Mouse (Mus musculus): ENCODE measurements around the gene Sdhd. TPM values are rescaled to one million over a fixed set of nuclear protein-coding genes. Genes with fewer than 3 reads are reported as not detected.

Sdhd gene
- polyA plus RNA-seq, 1 experiment from 2014 or later, result 568 TPM

DNA sequence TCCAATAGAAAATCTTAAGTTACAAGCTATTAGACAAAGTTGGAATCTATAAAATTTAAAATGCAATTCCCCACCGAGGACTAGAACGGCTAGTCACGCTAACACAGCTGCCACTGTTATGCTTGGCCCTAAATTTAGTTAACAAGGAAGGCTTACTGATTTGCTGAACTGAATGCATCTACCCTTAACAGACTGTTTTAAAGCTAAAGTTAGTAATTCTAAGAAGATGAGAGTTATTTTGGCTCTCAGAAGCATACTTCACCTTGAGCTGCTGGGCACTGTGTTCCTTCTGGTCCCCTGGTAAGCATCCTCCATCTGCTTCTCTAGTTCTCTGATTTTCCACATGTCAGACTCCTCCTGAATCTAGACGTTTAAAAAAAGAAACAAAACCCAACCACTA is 8.5 kb upstream of the Sdhd start:
- H3K4me1 ChIP-seq, result peaks cover 10% of the 10 kb centered on the region
- 88% methylated on average over 4 of the region's 4 CpGs for WGBS
- ATAC-seq (ENCODE audit: extremely low read depth, insufficient number of reproducible peaks, low FRiP score, low TSS enrichment), result no peak
- no peak overlapping the region for H3K4me2 ChIP-seq
- H3K9ac ChIP-seq, result no peak overlapping the region
- no peak overlapping the region for H3K27ac ChIP-seq (replicated peaks)
- no peaks in the 10 kb centered on the region for H3K9me3 ChIP-seq
- no peaks in the 10 kb centered on the region for H3K27me3 ChIP-seq (replicated peaks)
- H3K36me3 ChIP-seq, result peaks cover 81% of the 10 kb centered on the region
- H3K4me3 ChIP-seq, result no peak overlapping the region

DNA sequence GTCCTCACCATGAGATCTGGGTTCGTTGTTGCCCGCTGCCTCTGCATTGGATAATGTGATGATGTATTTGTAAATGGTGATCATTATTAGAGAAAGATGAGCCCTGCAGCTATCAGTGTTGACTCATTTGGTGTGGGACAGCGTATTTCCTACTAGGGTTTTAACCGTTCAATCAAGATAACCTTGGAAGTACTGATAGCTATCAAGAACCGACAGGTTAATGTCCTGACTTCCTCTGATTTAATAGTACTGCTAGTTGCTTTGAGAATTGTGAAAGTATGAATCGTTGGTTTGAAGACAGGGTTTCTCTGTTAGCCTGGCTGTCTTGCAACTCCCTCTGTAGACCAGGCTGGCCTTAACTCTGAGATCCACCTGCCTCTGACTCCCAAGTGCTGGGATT is 726 bp upstream of the Sdhd start:
- H3K9me3 ChIP-seq, result no peaks in the 10 kb centered on the region
- peaks cover 61% of the 10 kb centered on the region for H3K36me3 ChIP-seq

DNA sequence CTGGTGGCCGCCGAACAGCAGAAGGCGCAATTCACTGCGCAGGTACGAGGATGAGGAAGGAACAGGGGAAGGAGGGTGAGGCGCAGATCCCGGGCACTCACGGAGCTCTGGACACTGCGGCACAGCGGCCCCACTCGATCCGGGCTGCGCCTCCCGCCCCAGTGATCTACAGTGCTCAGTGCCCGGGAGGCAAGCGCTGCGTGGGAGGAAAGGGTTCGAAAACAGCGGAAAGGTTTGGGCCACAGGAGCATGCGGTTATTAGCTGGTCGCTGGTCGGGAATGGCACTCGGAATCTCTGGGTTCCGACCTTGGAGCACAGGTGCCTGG is 349 bp upstream of the Sdhd start:
- peak; percentile 81 for ATAC-seq (ENCODE audit: extremely low read depth, insufficient number of reproducible peaks, low FRiP score, low TSS enrichment)
- H3K4me3 ChIP-seq, result peak overlapping the region; percentile 93
- 0% methylated on average over 24 of the region's 24 CpGs for WGBS
- peak overlapping the region; percentile 95 for H3K9ac ChIP-seq
- H3K4me1 ChIP-seq, result peaks cover 36% of the 10 kb centered on the region
- H3K27me3 ChIP-seq (replicated peaks), result no peaks in the 10 kb centered on the region
- peak overlapping the region; percentile 92 for H3K4me2 ChIP-seq
- H3K27ac ChIP-seq (replicated peaks), result peak overlapping the region; percentile 92
- peaks cover 62% of the 10 kb centered on the region for H3K36me3 ChIP-seq
- no peaks in the 10 kb centered on the region for H3K9me3 ChIP-seq

More for the DNA sequence above, 726 bp upstream of the Sdhd start:
- H3K9ac ChIP-seq, result peak overlapping the region; percentile 95
- peak overlapping the region; percentile 92 for H3K4me2 ChIP-seq
- no peaks in the 10 kb centered on the region for H3K27me3 ChIP-seq (replicated peaks)
- peak overlapping the region; percentile 92 for H3K27ac ChIP-seq (replicated peaks)
- peak overlapping the region; percentile 93 for H3K4me3 ChIP-seq
- ATAC-seq (ENCODE audit: extremely low read depth, insufficient number of reproducible peaks, low FRiP score, low TSS enrichment), result no peak
- peaks cover 36% of the 10 kb centered on the region for H3K4me1 ChIP-seq
- 0% methylated on average over 6 of the region's 6 CpGs for WGBS

DNA sequence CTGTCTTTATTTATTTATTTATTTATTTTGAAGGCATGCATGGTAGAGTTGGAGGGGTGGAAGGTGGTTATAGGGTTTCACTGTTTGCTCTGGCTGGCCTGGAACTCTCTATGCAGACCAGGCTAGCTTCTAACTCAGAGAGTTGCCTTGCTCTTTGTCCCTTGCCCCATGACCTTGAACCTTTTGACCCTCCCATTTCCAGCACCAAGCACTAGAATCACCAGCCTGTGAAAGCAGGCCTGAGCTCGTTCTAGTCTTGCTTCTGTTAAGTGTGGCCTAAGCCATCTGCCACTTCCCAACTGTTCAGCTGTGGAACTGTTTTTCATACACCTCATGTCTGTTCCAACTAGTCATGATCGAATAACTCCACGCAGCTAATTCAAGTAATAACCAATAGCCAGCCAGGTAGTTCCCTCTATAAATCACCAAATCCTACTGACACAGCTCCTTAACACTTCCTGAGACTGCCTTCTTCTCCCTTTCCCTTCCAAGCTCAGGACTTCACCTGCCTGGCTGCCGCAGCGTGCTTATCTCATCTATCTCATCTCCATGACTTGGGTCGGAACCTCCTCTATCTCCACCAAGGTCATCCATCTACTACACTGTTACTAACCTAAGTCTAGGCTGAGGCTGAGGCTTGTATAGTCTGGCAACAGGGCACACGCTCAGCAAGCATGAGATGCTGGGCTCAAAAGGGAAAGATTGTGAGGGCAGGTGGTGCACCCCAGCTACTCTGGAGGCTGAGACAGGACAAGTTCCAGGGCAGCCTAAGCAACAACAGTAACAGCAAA is 1.4 kb downstream of the Sdhd start:
- Histone ChIP-seq H3K4me2 (peak overlapping the region; percentile 92), H3K27ac (replicated peaks) (peak overlapping the region; percentile 21), H3K9me3 (no peaks in the 10 kb centered on the region), H3K4me3 (peak overlapping the region; percentile 93), H3K4me1 (peaks cover 36% of the 10 kb centered on the region), H3K27me3 (replicated peaks) (no peaks in the 10 kb centered on the region), H3K9ac (peak overlapping the region; percentile 95), H3K36me3 (peaks cover 62% of the 10 kb centered on the region)
- no peak for ATAC-seq (ENCODE audit: extremely low read depth, insufficient number of reproducible peaks, low FRiP score, low TSS enrichment)
- 66% methylated on average over 7 of the region's 7 CpGs for WGBS

DNA sequence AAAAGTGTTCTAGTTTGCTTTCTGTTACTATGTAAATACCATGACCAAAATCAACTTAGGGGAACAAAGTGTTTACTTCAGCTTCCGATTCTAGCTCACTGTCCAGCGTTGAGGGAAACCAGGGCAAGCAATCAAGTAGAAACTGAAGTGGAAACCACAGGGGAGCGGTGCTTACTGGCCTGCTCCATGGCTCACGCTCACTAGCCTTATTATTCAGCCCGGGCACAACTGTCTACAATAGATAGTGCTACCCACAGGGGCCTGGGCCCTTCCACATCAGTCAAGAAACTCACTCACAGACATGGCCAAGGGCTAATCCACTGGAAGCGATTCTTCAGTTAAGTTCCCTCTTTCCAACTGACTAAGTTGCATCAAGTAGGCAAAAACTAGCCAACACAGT is 2.1 kb downstream of the Sdhd start:
- Histone ChIP-seq H3K9me3 (no peaks in the 10 kb centered on the region), H3K4me2 (peak overlapping the region; percentile 92), H3K4me3 (peak overlapping the region; percentile 93), H3K27me3 (replicated peaks) (no peaks in the 10 kb centered on the region), H3K4me1 (peaks cover 36% of the 10 kb centered on the region), H3K27ac (replicated peaks) (peak overlapping the region; percentile 13), H3K9ac (peak overlapping the region; percentile 61; the same call in 1 of the 2 replicates), H3K36me3 (peaks cover 63% of the 10 kb centered on the region)
- no peak for ATAC-seq (ENCODE audit: extremely low read depth, insufficient number of reproducible peaks, low FRiP score, low TSS enrichment)
- 55% methylated on average over 6 of the region's 6 CpGs for whole genome bisulfite sequencing

DNA sequence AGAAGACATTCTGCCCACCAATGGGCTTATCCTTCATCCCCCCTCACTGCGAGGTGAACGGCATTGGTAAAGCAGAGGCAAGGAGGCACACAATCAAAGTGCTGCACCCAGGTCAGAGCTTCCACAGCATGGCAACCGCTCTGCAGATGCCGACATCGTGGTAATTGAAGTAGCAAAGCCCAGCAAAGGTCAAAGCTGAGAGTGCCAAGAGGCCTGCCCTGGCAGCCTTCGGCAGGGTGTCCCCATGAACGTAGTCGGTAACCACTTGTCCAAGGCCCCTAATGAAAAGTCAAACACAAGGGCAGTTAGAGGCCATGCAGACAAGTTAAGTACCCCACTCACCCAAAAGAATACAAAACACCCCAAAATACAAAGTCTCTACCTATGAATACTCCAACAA is 6.6 kb downstream of the Sdhd start:
- Histone ChIP-seq H3K4me2 (no peak overlapping the region), H3K9ac (no peak overlapping the region), H3K27ac (replicated peaks) (no peak overlapping the region), H3K36me3 (peaks cover 67% of the 10 kb centered on the region), H3K4me3 (no peak overlapping the region), H3K4me1 (peaks cover 17% of the 10 kb centered on the region), H3K9me3 (no peaks in the 10 kb centered on the region), H3K27me3 (replicated peaks) (no peaks in the 10 kb centered on the region)
- ATAC-seq (ENCODE audit: extremely low read depth, insufficient number of reproducible peaks, low FRiP score, low TSS enrichment), result no peak
- WGBS, result 86% methylated on average over 8 of the region's 8 CpGs

DNA sequence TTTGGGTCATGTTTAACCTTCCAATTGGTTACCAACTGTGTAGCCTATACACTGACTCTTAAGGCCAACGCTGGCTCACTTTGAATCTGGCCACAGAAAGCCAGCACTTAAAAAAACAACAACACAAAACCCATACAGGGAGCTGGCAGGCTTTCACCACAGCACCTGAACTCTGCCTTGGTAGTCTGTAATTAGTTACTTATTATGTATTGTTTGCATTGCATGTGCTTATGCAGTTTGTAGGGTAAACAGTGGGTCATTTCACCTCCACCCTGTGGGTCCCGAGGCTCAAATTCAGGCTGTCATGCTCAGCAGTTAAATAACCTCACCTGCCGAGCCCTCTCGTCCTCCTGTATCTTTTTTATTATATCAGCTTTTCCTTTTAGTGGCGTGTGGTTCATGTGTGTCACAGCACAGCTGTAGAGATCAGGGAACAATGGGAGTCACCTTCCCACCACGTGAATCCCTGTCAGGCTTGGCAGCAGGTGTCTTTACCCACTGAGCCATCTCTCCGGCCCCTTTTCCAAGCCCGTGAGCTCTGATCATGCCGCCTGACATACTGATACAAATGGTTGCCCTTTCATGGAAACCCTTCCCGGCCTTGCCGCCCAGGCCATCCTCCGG is 8.7 kb downstream of the Sdhd start:
- no peaks in the 10 kb centered on the region for H3K9me3 ChIP-seq
- H3K4me3 ChIP-seq, result no peak overlapping the region
- no peak for ATAC-seq (ENCODE audit: extremely low read depth, insufficient number of reproducible peaks, low FRiP score, low TSS enrichment)
- H3K27me3 ChIP-seq (replicated peaks), result no peaks in the 10 kb centered on the region
- no peak overlapping the region for H3K9ac ChIP-seq
- H3K4me1 ChIP-seq, result no peaks in the 10 kb centered on the region
- H3K27ac ChIP-seq (replicated peaks), result no peak overlapping the region
- H3K4me2 ChIP-seq, result no peak overlapping the region
- 79% methylated on average over 12 of the region's 12 CpGs for WGBS
- H3K36me3 ChIP-seq, result peaks cover 55% of the 10 kb centered on the region

DNA sequence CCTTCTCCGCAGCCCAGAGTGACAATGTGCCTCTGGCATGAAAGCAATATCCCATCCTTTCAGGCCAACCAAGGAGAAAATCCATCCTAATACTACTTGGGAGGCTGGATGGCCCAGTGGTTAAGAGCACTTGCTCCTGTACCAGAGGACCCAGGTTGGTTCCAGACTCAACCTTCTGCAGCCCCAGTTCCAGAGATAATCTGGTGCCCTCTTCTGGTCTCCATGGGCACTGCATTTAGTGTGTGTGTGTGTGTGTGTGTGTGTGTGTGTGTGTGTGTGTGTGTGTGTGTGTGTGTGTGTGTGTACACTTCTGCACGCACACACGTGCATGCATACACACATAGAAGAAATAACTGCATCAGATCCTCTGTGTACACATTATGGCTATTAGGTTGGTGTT is 10.1 kb downstream of the Sdhd start:
- Histone ChIP-seq H3K4me2 (no peak overlapping the region), H3K27me3 (replicated peaks) (no peaks in the 10 kb centered on the region), H3K4me1 (no peaks in the 10 kb centered on the region), H3K9ac (no peak overlapping the region), H3K36me3 (peaks cover 42% of the 10 kb centered on the region), H3K27ac (replicated peaks) (no peak overlapping the region), H3K9me3 (no peaks in the 10 kb centered on the region), H3K4me3 (no peak overlapping the region)
- no peak for ATAC-seq (ENCODE audit: extremely low read depth, insufficient number of reproducible peaks, low FRiP score, low TSS enrichment)
- WGBS, result 73% methylated on average over 3 of the region's 3 CpGs

DNA sequence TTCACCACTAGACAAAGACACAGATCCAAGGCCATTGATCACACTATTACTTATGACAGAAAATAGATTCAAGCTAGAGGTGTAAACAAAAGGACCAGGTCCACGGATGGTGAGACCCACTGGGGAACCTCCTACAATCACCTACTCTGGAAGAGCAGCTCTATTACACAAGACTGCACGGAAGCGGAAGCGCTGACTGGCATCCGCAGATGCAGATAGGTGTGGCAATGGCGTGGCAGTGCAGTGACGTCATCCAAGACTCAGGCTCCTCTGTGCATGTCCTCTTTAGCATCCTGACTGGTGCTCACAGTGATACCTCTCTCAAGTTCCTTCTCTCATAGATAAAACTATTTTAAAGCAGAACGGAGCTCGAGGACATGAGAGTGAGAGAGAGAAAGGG is 10.7 kb downstream of the Sdhd start:
- H3K4me1 ChIP-seq, result no peaks in the 10 kb centered on the region
- no peak overlapping the region for H3K4me2 ChIP-seq
- WGBS, result 81% methylated on average over 9 of the region's 9 CpGs
- H3K27me3 ChIP-seq (replicated peaks), result no peaks in the 10 kb centered on the region
- H3K4me3 ChIP-seq, result no peak overlapping the region
- no peak overlapping the region for H3K27ac ChIP-seq (replicated peaks)
- H3K9ac ChIP-seq, result no peak overlapping the region
- no peaks in the 10 kb centered on the region for H3K9me3 ChIP-seq
- H3K36me3 ChIP-seq, result peaks cover 36% of the 10 kb centered on the region
- ATAC-seq (ENCODE audit: extremely low read depth, insufficient number of reproducible peaks, low FRiP score, low TSS enrichment), result no peak

DNA sequence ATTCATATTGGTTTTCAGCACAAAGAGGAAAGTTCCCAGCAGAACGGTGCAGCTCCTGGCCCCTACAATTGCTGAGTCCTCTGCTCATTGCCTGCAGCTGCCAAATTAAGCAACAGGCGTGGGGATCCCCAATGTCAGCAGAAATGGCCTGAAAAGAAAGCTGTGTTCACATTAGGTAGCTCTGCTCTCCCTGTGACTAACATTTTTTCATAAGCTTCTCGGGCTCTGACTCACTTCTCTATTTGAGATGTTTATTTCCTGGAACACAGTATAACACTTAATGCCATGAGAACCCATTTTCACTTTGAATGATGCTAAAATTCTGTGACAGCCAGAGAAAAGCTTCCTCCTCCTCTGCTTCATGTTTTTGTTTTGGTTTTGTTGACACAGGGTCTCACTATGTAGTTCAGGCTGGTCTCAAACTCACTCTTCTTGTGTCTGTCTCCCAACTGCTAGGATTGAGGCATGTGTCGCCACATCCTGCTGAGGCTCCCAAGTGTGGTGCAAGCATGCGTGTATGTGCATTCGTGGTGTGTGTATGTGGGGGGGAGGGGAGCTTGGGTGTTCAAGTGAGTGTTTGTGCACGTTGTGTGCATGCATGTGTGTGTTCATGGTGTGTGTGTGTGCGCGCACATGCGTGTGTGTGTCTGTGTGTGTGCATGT is 12.6 kb downstream of the Sdhd start:
- Histone ChIP-seq H3K4me3 (no peak overlapping the region), H3K9ac (no peak overlapping the region), H3K27ac (replicated peaks) (no peak overlapping the region), H3K36me3 (peaks cover 16% of the 10 kb centered on the region), H3K27me3 (replicated peaks) (no peaks in the 10 kb centered on the region), H3K4me2 (no peak overlapping the region), H3K9me3 (no peaks in the 10 kb centered on the region), H3K4me1 (no peaks in the 10 kb centered on the region)
- 74% methylated on average over 10 of the region's 10 CpGs for WGBS
- ATAC-seq (ENCODE audit: extremely low read depth, insufficient number of reproducible peaks, low FRiP score, low TSS enrichment), result no peak

DNA sequence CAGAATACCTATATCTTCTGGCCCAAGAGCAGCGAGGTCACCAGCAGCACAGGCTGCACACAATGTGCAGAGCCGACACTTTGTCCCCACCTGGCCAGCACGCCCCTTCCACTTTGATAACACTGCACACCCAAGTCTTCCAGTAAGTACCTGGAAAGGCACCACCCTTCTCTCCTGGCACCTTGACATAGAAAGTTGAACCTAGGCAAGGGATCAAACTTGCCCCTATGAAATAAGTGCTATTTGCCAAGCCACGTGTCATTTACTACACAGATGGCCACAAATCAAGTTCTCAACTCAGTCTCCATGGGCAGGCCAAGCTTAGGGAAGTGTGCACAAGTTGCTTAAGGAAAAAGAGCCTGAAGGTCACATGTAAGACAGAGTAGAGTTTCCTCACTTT is 16.7 kb downstream of the Sdhd start:
- H3K9ac ChIP-seq, result no peak overlapping the region
- no peaks in the 10 kb centered on the region for H3K9me3 ChIP-seq
- H3K4me3 ChIP-seq, result no peak overlapping the region
- no peaks in the 10 kb centered on the region for H3K27me3 ChIP-seq (replicated peaks)
- H3K36me3 ChIP-seq, result no peaks in the 10 kb centered on the region
- H3K27ac ChIP-seq (replicated peaks), result no peak overlapping the region
- 68% methylated on average over 4 of the region's 4 CpGs for WGBS
- H3K4me2 ChIP-seq, result no peak overlapping the region
- no peak for ATAC-seq (ENCODE audit: extremely low read depth, insufficient number of reproducible peaks, low FRiP score, low TSS enrichment)
- H3K4me1 ChIP-seq, result no peaks in the 10 kb centered on the region

Data from heart, embryonic 13.5 days (tissue).